10 mouse cellular contexts compared by ENCODE assay signal in the genomic region with DNA sequence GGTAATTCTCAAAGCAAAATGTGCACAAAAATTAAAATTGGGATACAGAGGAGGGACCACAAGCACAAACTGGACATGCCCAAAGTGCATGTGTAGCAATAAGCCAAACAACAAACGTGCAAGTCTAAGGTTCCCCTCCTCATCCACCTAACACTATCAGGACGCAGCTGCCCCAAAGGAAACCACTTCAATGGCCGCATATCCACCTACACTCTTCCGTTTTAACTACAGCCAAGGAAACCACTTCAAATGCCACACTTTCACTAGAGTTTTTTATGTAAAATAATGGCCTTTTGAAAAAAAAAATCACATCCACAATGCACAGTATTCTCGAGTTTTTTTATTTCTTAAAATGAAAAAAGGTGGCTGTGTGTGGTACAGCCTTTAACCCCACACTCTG. TPM values are rescaled to one million over a fixed set of nuclear protein-coding genes. Genes with fewer than 3 reads are reported as not detected.
DNase-seq lines count a peak whose midpoint lies in the region; ATAC-seq and TF ChIP-seq lines count a peak whose summit lies in the region.
"Had no signal": no experiment of that assay in that cellular context is flagged by ENCODE, and none has a peak within 500 bp of the region (broad histone marks: within the 10 kb centered on the region; RNA-seq: fewer than 3 reads in every experiment).

No protein-coding gene starts in this region.

- H3K4me3 ChIP-seq in heart, embryonic 15.5 days = no peak overlapping the region
- no peak overlapping the region for H3K4me3 ChIP-seq in lung, embryonic 15.5 days
- no peak overlapping the region for H3K4me3 ChIP-seq in liver, postnatal 0 days (ENCODE audit: low read depth, low read length)

- whole genome bisulfite sequencing in heart, embryonic 15.5 days = 70% methylated on average over 5 of the region's 5 CpGs
- 43% methylated on average over 5 of the region's 5 CpGs for WGBS in lung, embryonic 15.5 days
- WGBS in liver, postnatal 0 days (ENCODE audit: insufficient replicate concordance) = 37% methylated on average over 5 of the region's 5 CpGs

- H3K4me2 ChIP-seq in heart, embryonic 15.5 days = no peak overlapping the region
- H3K4me2 ChIP-seq in lung, embryonic 15.5 days = no peak overlapping the region
- no peak overlapping the region for H3K4me2 ChIP-seq in liver, postnatal 0 days (ENCODE audit: low read depth, low read length)

- no peak for ATAC-seq in heart, embryonic 15.5 days (replicated peaks; ENCODE audit: insufficient number of reproducible peaks, insufficient read depth, low FRiP score, low read depth)
- ATAC-seq in lung, embryonic 15.5 days (ENCODE audit: borderline replicate concordance, extremely low read depth, low FRiP score, low TSS enrichment) = no peak
- ATAC-seq in liver, postnatal 0 days = no peak

- H3K36me3 ChIP-seq in heart, embryonic 15.5 days = peaks cover 14% of the 10 kb centered on the region; the same call in 1 of the 2 replicates
- H3K36me3 ChIP-seq in lung, embryonic 15.5 days = peaks cover 4% of the 10 kb centered on the region; the same call in 1 of the 2 replicates
- H3K36me3 ChIP-seq in liver, postnatal 0 days (replicated peaks; ENCODE audit: insufficient read depth, low read length) = peaks cover 27% of the 10 kb centered on the region

- no peak overlapping the region for H3K9ac ChIP-seq in heart, embryonic 15.5 days
- no peak overlapping the region for H3K9ac ChIP-seq in lung, embryonic 15.5 days
- H3K9ac ChIP-seq in liver, postnatal 0 days (replicated peaks) = no peak overlapping the region

- no peak for DNase-seq in heart, postnatal 25 days (ENCODE audit: low spot score)
- DNase-seq in lung, postnatal 14 days = no peak
- DNase-seq in T-cell, adult 2 months (ENCODE audit: low spot score) = peak; percentile 67
- no peak for DNase-seq in liver, postnatal 0 days
- DNase-seq in embryo, embryonic 10 days (ENCODE audit: low spot score) = no peak
- no peak for DNase-seq in gastrocnemius, postnatal 25 days
- DNase-seq: heart, postnatal 10 days had no signal

- no peak for TF ChIP-seq CTCF in liver, postnatal 0 days (IDR thresholded peaks at IDR 0.05; ENCODE audit: low read depth)

- no peak for TF ChIP-seq EP300 in liver, postnatal 0 days (IDR thresholded peaks at IDR 0.05; ENCODE audit: low read depth)

- no peaks in the 10 kb centered on the region for H3K9me3 ChIP-seq in heart, embryonic 15.5 days (replicated peaks)
- H3K9me3 ChIP-seq in lung, embryonic 15.5 days = no peaks in the 10 kb centered on the region
- no peaks in the 10 kb centered on the region for H3K9me3 ChIP-seq in liver, postnatal 0 days (ENCODE audit: low read length)
- H3K9me3 ChIP-seq: G1E had no signal

- intact Hi-C loops in heart, postnatal 25 days (cut with DNase I) = no loop called here

- no peaks in the 10 kb centered on the region for H3K27me3 ChIP-seq in heart, embryonic 15.5 days
- no peaks in the 10 kb centered on the region for H3K27me3 ChIP-seq in lung, embryonic 15.5 days
- H3K27me3 ChIP-seq in liver, postnatal 0 days (ENCODE audit: insufficient read depth, low read length) = no peaks in the 10 kb centered on the region

- H3K4me1 ChIP-seq in heart, embryonic 15.5 days (replicated peaks) = peaks cover 66% of the 10 kb centered on the region
- peaks cover 62% of the 10 kb centered on the region for H3K4me1 ChIP-seq in lung, embryonic 15.5 days
- H3K4me1 ChIP-seq in liver, postnatal 0 days (ENCODE audit: insufficient read depth) = peaks cover 46% of the 10 kb centered on the region

- peak overlapping the region; percentile 44 for H3K27ac ChIP-seq in heart, embryonic 15.5 days
- peak overlapping the region; percentile 58 for H3K27ac ChIP-seq in lung, embryonic 15.5 days
- peak overlapping the region; percentile 67 for H3K27ac ChIP-seq in liver, postnatal 0 days (ENCODE audit: low read depth)

RNA-seq across cellular contexts. Expression of gene Chd2, which starts 10.8 kb away (rescaled TPM):
- 41.2 and 42.9 TPM in 2 replicates for polyA plus RNA-seq in heart, embryonic 15.5 days (2015; fragmentation: Nextera tagmentation; extraction: Ambion mirVana)
- 10 to 100 TPM; 40.4 to 41.2 TPM for total RNA-seq in heart, postnatal 25 days (2021)
- 48.8 and 59.0 TPM in 2 replicates for polyA plus RNA-seq in lung, embryonic 15.5 days (2015; fragmentation: Nextera tagmentation; extraction: Ambion mirVana)
- 14.1 and 17.2 TPM in 2 replicates for polyA plus RNA-seq in liver, postnatal 0 days (2015; fragmentation: Nextera tagmentation; extraction: Ambion mirVana)
- 10 to 100 TPM; 30.2 to 38.4 TPM for total RNA-seq in gastrocnemius, postnatal 25 days (2021)
